Mouse (Mus musculus) testis, adult 2 months (tissue): ENCODE data around the gene Stxbp2.

Experiments
- CTCF ChIP-seq: fragments of 200-500 bp; IDR thresholded peaks from 2 replicates; pipeline ENCODE4 v1.5.1; 2012; ENCODE audit warnings: low read depth, mild to moderate bottlenecking, inconsistent platforms, low read length, moderate library complexity; ENCODE audit not compliant: control insufficient read depth, insufficient read depth, insufficient replicate concordance
- POLR2A ChIP-seq: fragments of 200-500 bp; IDR thresholded peaks from 2 replicates; pipeline ENCODE4 v1.6.1; 2012; ENCODE audit warnings: low read depth, mild to moderate bottlenecking, inconsistent platforms, low read length, moderate library complexity; ENCODE audit not compliant: control insufficient read depth

DNA sequence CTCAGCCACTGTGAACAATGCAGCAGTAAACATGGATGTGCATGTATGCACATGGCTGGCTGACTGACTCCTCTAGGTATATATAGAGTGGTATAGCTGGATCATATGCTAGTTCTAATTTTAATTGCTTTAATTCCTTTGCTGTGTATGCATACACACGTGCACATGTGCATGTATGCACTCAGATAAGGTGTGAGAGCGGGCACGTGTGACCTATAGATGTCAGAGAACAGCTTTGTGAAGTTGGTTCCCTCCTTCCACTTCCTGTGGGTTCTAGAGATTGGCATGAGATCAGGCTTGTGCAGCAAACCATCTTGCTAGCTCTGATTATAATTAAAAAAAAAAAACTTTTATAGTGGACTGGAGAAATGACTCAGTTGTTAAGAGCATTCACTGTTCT lies 22.1 kb downstream of the Stxbp2 start:
- TF ChIP-seq CTCF (no peak), POLR2A (no peak)
